Mouse (Mus musculus): Measurements from ENCODE around the gene Cavin1.

- TF ChIP-seq CEBPB (IDR thresholded peaks at IDR 0.05; ENCODE audit: insufficient read depth, poor library complexity, severe bottlenecking) (no peak), POLR2A (IDR thresholded peaks at IDR 0.05; ENCODE audit: insufficient read length, low read depth) (no peak), POLR2AphosphoS2 (IDR thresholded peaks at IDR 0.05; ENCODE audit: insufficient read length, low read depth) (no peak), MYOG (IDR thresholded peaks at IDR 0.05; ENCODE audit: control insufficient read depth in 1 of 3, insufficient read depth in 1 of 3, insufficient read length in 2 of 3, low read depth in 2 of 3) (no peak), TCF12 (IDR thresholded peaks at IDR 0.05; ENCODE audit: insufficient read depth, poor library complexity, severe bottlenecking) (no peak)
Observed at GRCm38 (mm10) chr11:100935373-100936355, 35.0 kb downstream of the Cavin1 start.

Measured in myocyte (in vitro differentiated cells).